Mouse (Mus musculus) cerebellum, adult 11 months (tissue): ENCODE results near the gene Zdhhc24.

Experiments
- DNase-seq: peaks from one replicate; pipeline ENCODE4 v3.0.0; 2022

Gene Zdhhc24

GRCm38 (mm10) chr19:4879324-4879703 lies 846 bp downstream of the Zdhhc24 start:
- no peak for DNase-seq

GRCm38 (mm10) chr19:4883961-4884360 lies 5.5 kb downstream of the Zdhhc24 start:
- DNase-seq = no peak

- no peak for DNase-seq
Observed at GRCm38 (mm10) chr19:4889791-4890190, 11.3 kb downstream of the Zdhhc24 start.

- no peak for DNase-seq
Observed at GRCm38 (mm10) chr19:4891798-4892197, 13.3 kb downstream of the Zdhhc24 start.

- no peak for DNase-seq
Observed at GRCm38 (mm10) chr19:4896780-4897520, 18.5 kb downstream of the Zdhhc24 start.

- no peak for DNase-seq
Observed at GRCm38 (mm10) chr19:4898972-4899371, 20.5 kb downstream of the Zdhhc24 start.

GRCm38 (mm10) chr19:4899888-4900287 lies 21.4 kb downstream of the Zdhhc24 start:
- no peak for DNase-seq

GRCm38 (mm10) chr19:4905979-4906794 lies 27.7 kb downstream of the Zdhhc24 start, which contains the start of gene Bbs1:
Gene Bbs1 (minus strand): TSS chr19:4906628.
- peak; percentile 66 for DNase-seq

- DNase-seq = no peak
Observed at GRCm38 (mm10) chr19:4908107-4908506, 29.6 kb downstream of the Zdhhc24 start.

- no peak for DNase-seq
Observed at GRCm38 (mm10) chr19:4909376-4909775, 30.9 kb downstream of the Zdhhc24 start.

GRCm38 (mm10) chr19:4915924-4916603 lies 37.6 kb downstream of the Zdhhc24 start:
- DNase-seq = no peak

- no peak for DNase-seq
Observed at GRCm38 (mm10) chr19:4916827-4917226, 38.4 kb downstream of the Zdhhc24 start.

- no peak for DNase-seq
Observed at GRCm38 (mm10) chr19:4919652-4920051, 41.2 kb downstream of the Zdhhc24 start.

GRCm38 (mm10) chr19:4925121-4925860 lies 46.8 kb downstream of the Zdhhc24 start:
- no peak for DNase-seq

- peak; percentile 95 for DNase-seq
Observed at GRCm38 (mm10) chr19:4927904-4928531, 49.5 kb downstream of the Zdhhc24 start, which contains the start of gene Dpp3. Gene Dpp3 (minus strand): TSS chr19:4928287.

GRCm38 (mm10) chr19:4928781-4929180 lies 50.3 kb downstream of the Zdhhc24 start:
- no peak for DNase-seq
